Mouse (Mus musculus) frontal cortex, adult 2 months (tissue): Measurements from ENCODE around the gene Thoc5. TPM values are rescaled to one million over a fixed set of nuclear protein-coding genes. Genes with fewer than 3 reads are reported as not detected.
A peak's percentile ranks its signal among the peaks of the same experiment; 100 is the strongest.

ENCODE experiments used
- DNase-seq, 2 experiments: peaks; one replicate each; pipeline ENCODE4 v3.0.0; 2022; ENCODE audit warnings: low spot score in 1 of 2; ENCODE audit errors: extremely low spot score in 1 of 2
- polyA plus RNA-seq: library from polyadenylated mRNA; depleted of rRNA; stranded (reverse); fragments of >200 nt; gene quantifications from 2 replicates; pipeline ENCODE4 v1.2.3, GENCODE M21; 2012

Gene Thoc5
- polyA plus RNA-seq, 1 experiment: 45.4 TPM

- DNase-seq: no peak
Observed at GRCm38 (mm10) chr11:4901956-4902355, 6.8 kb downstream of the Thoc5 start.

GRCm38 (mm10) chr11:4906231-4906630 lies 11.1 kb downstream of the Thoc5 start:
- DNase-seq: no peak

GRCm38 (mm10) chr11:4916068-4916467 lies 20.9 kb downstream of the Thoc5 start:
- peak; percentile 28 to 84 for DNase-seq

GRCm38 (mm10) chr11:4921281-4921680 lies 26.2 kb downstream of the Thoc5 start:
- DNase-seq: no peak

- no peak for DNase-seq
Observed at GRCm38 (mm10) chr11:4921751-4922150, 26.6 kb downstream of the Thoc5 start.

- peak; percentile 55 to 73 for DNase-seq
Observed at GRCm38 (mm10) chr11:4927224-4927623, 32.1 kb downstream of the Thoc5 start.

GRCm38 (mm10) chr11:4931009-4931601 lies 36.0 kb downstream of the Thoc5 start:
- no peak for DNase-seq

- no peak for DNase-seq
Observed at GRCm38 (mm10) chr11:4936243-4936642, 41.1 kb downstream of the Thoc5 start.

- DNase-seq: peak in 1 of 2 experiments; percentile 39
Observed at GRCm38 (mm10) chr11:4946530-4946929, 51.4 kb downstream of the Thoc5 start.

GRCm38 (mm10) chr11:4946947-4947812 lies 52.1 kb downstream of the Thoc5 start:
- DNase-seq: peak; percentile 71 to 87

GRCm38 (mm10) chr11:4947813-4948174 lies 52.7 kb downstream of the Thoc5 start, which contains the start of gene Nefh:
Nefh (minus strand) TSS chr11:4948064.
- peak in 1 of 2 experiments; percentile 38 for DNase-seq

- DNase-seq: no peak
Observed at GRCm38 (mm10) chr11:4948792-4949191, 53.7 kb downstream of the Thoc5 start.

- peak in 1 of 2 experiments; percentile 56 for DNase-seq
Observed at GRCm38 (mm10) chr11:4949256-4950044, 54.3 kb downstream of the Thoc5 start.

GRCm38 (mm10) chr11:4953401-4953800 lies 58.3 kb downstream of the Thoc5 start:
- DNase-seq: no peak

- DNase-seq: peak; percentile 28 to 72
Observed at GRCm38 (mm10) chr11:4953918-4954317, 58.8 kb downstream of the Thoc5 start.

GRCm38 (mm10) chr11:4963099-4963808 lies 68.1 kb downstream of the Thoc5 start:
- DNase-seq: no peak

- DNase-seq: no peak
Observed at GRCm38 (mm10) chr11:4966325-4966724, 71.2 kb downstream of the Thoc5 start.

GRCm38 (mm10) chr11:4966888-4967287 lies 71.8 kb downstream of the Thoc5 start:
- no peak for DNase-seq

GRCm38 (mm10) chr11:4967549-4967948 lies 72.4 kb downstream of the Thoc5 start:
- no peak for DNase-seq

GRCm38 (mm10) chr11:4968376-4968775 lies 73.3 kb downstream of the Thoc5 start:
- DNase-seq: no peak
